Mouse (Mus musculus) liver, adult 2 months (tissue): Measurements from ENCODE around the gene Trex1. TPM values are rescaled to one million over a fixed set of nuclear protein-coding genes. Genes with fewer than 3 reads are reported as not detected.

Experiments used
- DNase-seq: peaks from one replicate; pipeline ENCODE4 v3.0.0-alpha.2; 2011; ENCODE audit warnings: low read depth, low spot score; ENCODE audit errors: extremely low read depth
- H3K27ac ChIP-seq: fragments of 200-500 bp; replicated peaks from 2 replicates; pipeline ENCODE4 v1.5.1; 2012; ENCODE audit warnings: low read depth, mild to moderate bottlenecking, control low read depth, inconsistent platforms, low read length; ENCODE audit not compliant: insufficient read depth
- H3K27me3 ChIP-seq: fragments of 200-500 bp; 2 replicates; pipeline ENCODE4 v1.6.1; 2012; ENCODE audit warnings: mild to moderate bottlenecking, moderate library complexity, low read length, inconsistent platforms; ENCODE audit not compliant: control insufficient read depth, insufficient read depth
- H3K36me3 ChIP-seq: fragments of 200-500 bp; 2 replicates; pipeline ENCODE4 v1.6.1; 2012; ENCODE audit warnings: low read length, inconsistent platforms; ENCODE audit not compliant: control insufficient read depth, insufficient read depth
- H3K4me1 ChIP-seq: fragments of 200-500 bp; 2 replicates; pipeline ENCODE4 v1.6.1; 2011; ENCODE audit warnings: low read length; ENCODE audit not compliant: control insufficient read depth, insufficient read depth
- H3K4me3 ChIP-seq: fragments of 200-500 bp; 2 replicates; pipeline ENCODE4 v1.5.1; 2011; ENCODE audit warnings: low read depth, mild to moderate bottlenecking, control low read depth, low read length, moderate library complexity; ENCODE audit not compliant: insufficient read depth
- H3K79me2 ChIP-seq: fragments of 200-500 bp; 2 replicates; pipeline ENCODE4 v1.6.1; 2012; ENCODE audit warnings: inconsistent platforms, mild to moderate bottlenecking, low read length, moderate library complexity; ENCODE audit not compliant: control insufficient read depth, insufficient read depth
- H3K9ac ChIP-seq: fragments of 200-500 bp; 2 replicates; pipeline ENCODE4 v1.6.1; 2012; ENCODE audit warnings: low read depth, mild to moderate bottlenecking, control low read depth, inconsistent platforms, low read length
- CTCF ChIP-seq: fragments of 200-500 bp; IDR thresholded peaks from 2 replicates; pipeline ENCODE4 v1.5.1; 2011; ENCODE audit warnings: low read depth, low read length, control low read depth
- POLR2A ChIP-seq: fragments of 200-500 bp; IDR thresholded peaks from 2 replicates; pipeline ENCODE4 v1.6.1; 2011; ENCODE audit warnings: low read length, control low read depth; ENCODE audit not compliant: insufficient read depth; ENCODE audit errors: extremely low read depth
- WGBS: fragments of 180-500 bp; shearing (Covaris S2); methylation state at CpG from one replicate; pipeline ENCODE4 v1.1.7; 2018; 5-methylcytosine and 5-hydroxymethylcytosine counted together
- polyA plus RNA-seq: library from polyadenylated mRNA; depleted of rRNA; stranded (reverse); fragments of >200 nt; gene quantifications from 2 replicates; pipeline ENCODE4 v1.2.3, GENCODE M21; 2012; rRNA removed
- total RNA-seq: library from RNA; depleted of rRNA; stranded (reverse); fragments of >200 nt; gene quantifications from 2 replicates; pipeline ENCODE4 v1.2.3, GENCODE M21; 2014; rRNA removed

The Trex1 gene
- total and polyA plus RNA-seq, 2 experiments = 8.4 to 41.1 TPM

DNA sequence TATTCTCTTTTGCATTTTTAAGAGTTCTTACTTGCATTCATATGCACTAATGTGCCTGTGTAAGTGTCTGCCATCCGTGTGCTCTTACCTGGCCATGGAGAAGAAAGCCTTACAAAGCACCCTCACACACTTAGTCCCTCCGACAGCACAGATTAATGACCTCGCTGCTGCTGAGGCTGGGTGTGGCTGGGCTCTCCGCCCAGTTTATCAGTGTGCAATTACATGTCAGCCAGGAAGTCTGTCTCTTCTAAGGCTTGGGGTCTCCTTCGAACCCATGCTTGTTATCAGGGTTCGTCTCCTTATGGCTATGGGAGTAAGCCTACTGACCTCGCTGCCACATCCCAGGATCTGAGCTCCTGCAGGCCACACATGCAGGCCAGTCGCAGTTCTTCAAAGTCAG is 44.1 kb downstream of the Trex1 start:
- DNase-seq = no peak
- Histone ChIP-seq H3K36me3 (no peaks in the 10 kb centered on the region), H3K79me2 (no peaks in the 10 kb centered on the region), H3K27ac (no peak overlapping the region), H3K4me3 (no peak overlapping the region), H3K27me3 (no peaks in the 10 kb centered on the region), H3K4me1 (peaks cover 2% of the 10 kb centered on the region), H3K9ac (no peak overlapping the region)
- WGBS = 79% methylated on average over 8 of the region's 8 CpGs
- TF ChIP-seq POLR2A = no peak
- TF ChIP-seq CTCF = no peak

DNA sequence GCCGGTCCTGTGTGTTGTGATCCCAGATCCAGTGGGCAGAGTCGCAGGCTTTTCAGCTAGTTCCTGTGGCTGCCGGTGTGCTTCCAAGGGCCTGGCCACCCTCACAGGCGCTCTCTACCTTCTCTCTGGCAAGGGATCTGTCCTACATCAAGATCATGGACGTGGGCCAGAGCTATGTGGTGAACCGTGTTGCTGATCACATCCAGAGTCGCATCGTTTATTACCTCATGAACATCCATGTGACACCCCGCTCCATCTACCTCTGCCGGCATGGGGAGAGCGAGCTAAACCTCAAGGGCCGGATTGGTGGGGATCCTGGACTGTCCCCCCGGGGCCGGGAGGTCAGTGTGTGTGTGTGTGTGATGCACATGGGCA is 49.2 kb downstream of the Trex1 start:
- DNase-seq = no peak
- H3K27ac ChIP-seq = no peak overlapping the region
- no peaks in the 10 kb centered on the region for H3K27me3 ChIP-seq
- peaks cover 2% of the 10 kb centered on the region for H3K4me1 ChIP-seq
- no peak overlapping the region for H3K9ac ChIP-seq
- no peak overlapping the region for H3K4me3 ChIP-seq
- no peaks in the 10 kb centered on the region for H3K36me3 ChIP-seq
- 97% methylated on average over 14 of the region's 14 CpGs for WGBS
- H3K79me2 ChIP-seq = no peaks in the 10 kb centered on the region
- no peak for TF ChIP-seq CTCF
- no peak for TF ChIP-seq POLR2A

- TF ChIP-seq CTCF (no peak), POLR2A (no peak)
- no peaks in the 10 kb centered on the region for H3K79me2 ChIP-seq
- H3K4me3 ChIP-seq = no peak overlapping the region
- no peak overlapping the region for H3K9ac ChIP-seq
- DNase-seq = no peak
- peaks cover 2% of the 10 kb centered on the region for H3K4me1 ChIP-seq
- H3K27me3 ChIP-seq = no peaks in the 10 kb centered on the region
- H3K27ac ChIP-seq = no peak overlapping the region
- H3K36me3 ChIP-seq = no peaks in the 10 kb centered on the region
- WGBS = 76% methylated on average over 17 of the region's 17 CpGs
Observed at GRCm38 (mm10) chr9:109009636-109010315, 49.8 kb downstream of the Trex1 start.

GRCm38 (mm10) chr9:109008994-109009635 is 50.4 kb downstream of the Trex1 start:
- no peaks in the 10 kb centered on the region for H3K27me3 ChIP-seq
- TF ChIP-seq CTCF (no peak), POLR2A (no peak)
- no peak overlapping the region for H3K4me3 ChIP-seq
- 81% methylated on average over 10 of the region's 10 CpGs for WGBS
- H3K36me3 ChIP-seq = no peaks in the 10 kb centered on the region
- no peaks in the 10 kb centered on the region for H3K79me2 ChIP-seq
- H3K4me1 ChIP-seq = peaks cover 2% of the 10 kb centered on the region
- no peak for DNase-seq
- H3K27ac ChIP-seq = no peak overlapping the region
- no peak overlapping the region for H3K9ac ChIP-seq

- 91% methylated on average over 9 of the region's 9 CpGs for WGBS
Observed at GRCm38 (mm10) chr9:109008081-109008480, 51.5 kb downstream of the Trex1 start.

More at GRCm38 (mm10) chr9:109008081-109008480, 51.5 kb downstream of the Trex1 start:
- no peak for TF ChIP-seq CTCF
- TF ChIP-seq POLR2A = no peak
- no peak overlapping the region for H3K4me3 ChIP-seq
- no peaks in the 10 kb centered on the region for H3K36me3 ChIP-seq
- no peak overlapping the region for H3K27ac ChIP-seq
- DNase-seq = no peak
- H3K79me2 ChIP-seq = no peaks in the 10 kb centered on the region
- peaks cover 2% of the 10 kb centered on the region for H3K4me1 ChIP-seq
- H3K27me3 ChIP-seq = no peaks in the 10 kb centered on the region
- no peak overlapping the region for H3K9ac ChIP-seq

Other genes with a start within 250 kb of the Trex1 start
- under 0.01 TPM in 1 of 2 replicates, not detected in the other for gene Celsr3, start 233.4 kb downstream of the Trex1 start, total RNA-seq
- gene Celsr3, start 233.4 kb downstream of the Trex1 start, polyA plus RNA-seq = not detected in 2 replicates
- 5.5 and 5.6 TPM in 2 replicates for gene Slc26a6, start 206.5 kb downstream of the Trex1 start, total RNA-seq
- 5.4 and 6.7 TPM in 2 replicates for gene Slc26a6, start 206.5 kb downstream of the Trex1 start, polyA plus RNA-seq
- gene Tmem89, start 145.1 kb downstream of the Trex1 start, total RNA-seq = not detected in 2 replicates
- 0.12 TPM in 1 of 2 replicates, not detected in the other for gene Tmem89, start 145.1 kb downstream of the Trex1 start, polyA plus RNA-seq
- 323 and 384 TPM in 2 replicates for gene Uqcrc1, start 123.1 kb downstream of the Trex1 start, total RNA-seq
- 623 and 677 TPM in 2 replicates for gene Uqcrc1, start 123.1 kb downstream of the Trex1 start, polyA plus RNA-seq
- gene Col7a1, start 106.1 kb downstream of the Trex1 start, total RNA-seq = 0.07 and 0.46 TPM in 2 replicates
- 0.19 and 0.23 TPM in 2 replicates for gene Col7a1, start 106.1 kb downstream of the Trex1 start, polyA plus RNA-seq
- not detected in 2 replicates for gene Ucn2, start 73.7 kb downstream of the Trex1 start, total RNA-seq
- gene Ucn2, start 73.7 kb downstream of the Trex1 start, polyA plus RNA-seq = not detected in 2 replicates
- 1.0 and 1.7 TPM in 2 replicates for gene Pfkfb4, start 68.0 kb downstream of the Trex1 start, total RNA-seq
- gene Pfkfb4, start 68.0 kb downstream of the Trex1 start, polyA plus RNA-seq = 1.1 and 1.4 TPM in 2 replicates
- gene Shisa5, start 21.2 kb downstream of the Trex1 start, total RNA-seq = 20.8 and 23.8 TPM in 2 replicates
- 144 and 205 TPM in 2 replicates for gene Shisa5, start 21.2 kb downstream of the Trex1 start, polyA plus RNA-seq
- 5.1 and 5.4 TPM in 2 replicates for gene Atrip, start 14.4 kb upstream of the Trex1 start, total RNA-seq
- 9.2 and 10.3 TPM in 2 replicates for gene Atrip, start 14.4 kb upstream of the Trex1 start, polyA plus RNA-seq
- 7.5 and 8.6 TPM in 2 replicates for gene Ccdc51, start 22.8 kb upstream of the Trex1 start, total RNA-seq
- gene Ccdc51, start 22.8 kb upstream of the Trex1 start, polyA plus RNA-seq = 7.2 and 8.2 TPM in 2 replicates
- 53.4 and 54.7 TPM in 2 replicates for gene Tma7, start 22.9 kb upstream of the Trex1 start, total RNA-seq
- gene Tma7, start 22.9 kb upstream of the Trex1 start, polyA plus RNA-seq = 23.3 and 24.4 TPM in 2 replicates
- gene Plxnb1, start 35.7 kb upstream of the Trex1 start, total RNA-seq = 10.9 and 17.9 TPM in 2 replicates
- 15.4 and 26.5 TPM in 2 replicates for gene Plxnb1, start 35.7 kb upstream of the Trex1 start, polyA plus RNA-seq
- not detected in 2 replicates for gene Fbxw21, start 102.3 kb upstream of the Trex1 start, total RNA-seq
- gene Fbxw21, start 102.3 kb upstream of the Trex1 start, polyA plus RNA-seq = not detected in 2 replicates
- gene Fbxw13, start 136.2 kb upstream of the Trex1 start, total RNA-seq = not detected in 2 replicates
- gene Fbxw13, start 136.2 kb upstream of the Trex1 start, polyA plus RNA-seq = not detected in 2 replicates
- not detected in 2 replicates for gene Fbxw20, start 175.0 kb upstream of the Trex1 start, total RNA-seq
- gene Fbxw20, start 175.0 kb upstream of the Trex1 start, polyA plus RNA-seq = not detected in 2 replicates
- not detected in 2 replicates for gene Fbxw14, start 227.9 kb upstream of the Trex1 start, total RNA-seq
- not detected in 2 replicates for gene Fbxw14, start 227.9 kb upstream of the Trex1 start, polyA plus RNA-seq